Mouse (Mus musculus): ENCODE measurements around the gene Ero1l. TPM values are rescaled to one million over a fixed set of nuclear protein-coding genes. Genes with fewer than 3 reads are reported as not detected.

Ero1l gene
- polyA plus RNA-seq, 1 experiment from 2014 or later: 55.6 TPM

GRCm38 (mm10) chr14:45310101-45310500, 8.5 kb downstream of the Ero1l start:
- WGBS: 91% methylated on average over 14 of the region's 14 CpGs
- no peak overlapping the region for H3K4me2 ChIP-seq (replicated peaks; ENCODE audit: low read depth)
- no peak overlapping the region for H3K4me3 ChIP-seq (ENCODE audit: low read depth, low read length)
- no peak overlapping the region for H3K9ac ChIP-seq (ENCODE audit: low read length)
- DNase-seq (ENCODE audit: low spot score) (no peak), ATAC-seq (ENCODE audit: low FRiP score, low TSS enrichment) (no peak)
- no peak for TF ChIP-seq CTCF (IDR thresholded peaks at IDR 0.05; ENCODE audit: low read depth)
- TF ChIP-seq EP300 (optimal IDR thresholded peaks at IDR 0.05): no peak
- no peaks in the 10 kb centered on the region for H3K27me3 ChIP-seq (ENCODE audit: control insufficient read depth, insufficient read depth, low read length)
- no peaks in the 10 kb centered on the region for H3K36me3 ChIP-seq (ENCODE audit: control insufficient read depth, insufficient read depth, low read length)
- H3K4me1 ChIP-seq (replicated peaks; ENCODE audit: control insufficient read depth, insufficient read depth): no peaks in the 10 kb centered on the region
- no peaks in the 10 kb centered on the region for H3K9me3 ChIP-seq (ENCODE audit: control insufficient read depth, low read length)
- no peak overlapping the region for H3K27ac ChIP-seq (replicated peaks)

- Histone ChIP-seq H3K36me3 (ENCODE audit: control insufficient read depth, insufficient read depth, low read length) (no peaks in the 10 kb centered on the region), H3K4me2 (replicated peaks; ENCODE audit: low read depth) (no peak overlapping the region), H3K27ac (replicated peaks) (no peak overlapping the region), H3K4me3 (ENCODE audit: low read depth, low read length) (no peak overlapping the region), H3K4me1 (replicated peaks; ENCODE audit: control insufficient read depth, insufficient read depth) (no peaks in the 10 kb centered on the region), H3K9ac (ENCODE audit: low read length) (no peak overlapping the region), H3K27me3 (ENCODE audit: control insufficient read depth, insufficient read depth, low read length) (no peaks in the 10 kb centered on the region), H3K9me3 (ENCODE audit: control insufficient read depth, low read length) (no peaks in the 10 kb centered on the region)
- ATAC-seq (ENCODE audit: low FRiP score, low TSS enrichment) (no peak), DNase-seq (ENCODE audit: low spot score) (no peak)
- WGBS: 81% methylated on average over 13 of the region's 13 CpGs
- TF ChIP-seq EP300 (optimal IDR thresholded peaks at IDR 0.05) (no peak), CTCF (IDR thresholded peaks at IDR 0.05; ENCODE audit: low read depth) (no peak)
These were observed 8.9 kb downstream of the Ero1l start for GRCm38 (mm10) chr14:45309646-45310045.

GRCm38 (mm10) chr14:45307630-45308328, 10.8 kb downstream of the Ero1l start:
- H3K4me1 ChIP-seq (replicated peaks; ENCODE audit: control insufficient read depth, insufficient read depth): no peaks in the 10 kb centered on the region
- WGBS: 81% methylated on average over 8 of the region's 8 CpGs
- no peaks in the 10 kb centered on the region for H3K27me3 ChIP-seq (ENCODE audit: control insufficient read depth, insufficient read depth, low read length)
- H3K36me3 ChIP-seq (ENCODE audit: control insufficient read depth, insufficient read depth, low read length): 0 out of 2 replicates have a peak, but pooled peaks cover 2% of the 10 kb centered on the region
- no peak overlapping the region for H3K4me3 ChIP-seq (ENCODE audit: low read depth, low read length)
- H3K9ac ChIP-seq (ENCODE audit: low read length): no peak overlapping the region
- no peak overlapping the region for H3K27ac ChIP-seq (replicated peaks)
- no peak overlapping the region for H3K4me2 ChIP-seq (replicated peaks; ENCODE audit: low read depth)
- TF ChIP-seq EP300 (optimal IDR thresholded peaks at IDR 0.05) (no peak), CTCF (IDR thresholded peaks at IDR 0.05; ENCODE audit: low read depth) (no peak)
- DNase-seq (ENCODE audit: low spot score): no peak
- no peaks in the 10 kb centered on the region for H3K9me3 ChIP-seq (ENCODE audit: control insufficient read depth, low read length)
- ATAC-seq (ENCODE audit: low FRiP score, low TSS enrichment): no peak

GRCm38 (mm10) chr14:45305852-45306251, 12.7 kb downstream of the Ero1l start:
- Histone ChIP-seq H3K4me1 (replicated peaks; ENCODE audit: control insufficient read depth, insufficient read depth) (no peaks in the 10 kb centered on the region), H3K4me3 (ENCODE audit: low read depth, low read length) (no peak overlapping the region), H3K27me3 (ENCODE audit: control insufficient read depth, insufficient read depth, low read length) (no peaks in the 10 kb centered on the region), H3K36me3 (ENCODE audit: control insufficient read depth, insufficient read depth, low read length) (0 out of 2 replicates have a peak, but pooled peaks cover 5% of the 10 kb centered on the region), H3K27ac (replicated peaks) (no peak overlapping the region), H3K9ac (ENCODE audit: low read length) (no peak overlapping the region), H3K9me3 (ENCODE audit: control insufficient read depth, low read length) (no peaks in the 10 kb centered on the region), H3K4me2 (replicated peaks; ENCODE audit: low read depth) (no peak overlapping the region)
- 77% methylated on average over 5 of the region's 5 CpGs for WGBS
- no peak for TF ChIP-seq CTCF (IDR thresholded peaks at IDR 0.05; ENCODE audit: low read depth)
- no peak for TF ChIP-seq EP300 (optimal IDR thresholded peaks at IDR 0.05)
- no peak for DNase-seq (ENCODE audit: low spot score)
- ATAC-seq (ENCODE audit: low FRiP score, low TSS enrichment): no peak

- no peak overlapping the region for H3K9ac ChIP-seq (ENCODE audit: low read length)
- no peaks in the 10 kb centered on the region for H3K4me1 ChIP-seq (replicated peaks; ENCODE audit: control insufficient read depth, insufficient read depth)
- no peak overlapping the region for H3K4me3 ChIP-seq (ENCODE audit: low read depth, low read length)
- ATAC-seq (ENCODE audit: low FRiP score, low TSS enrichment) (no peak), DNase-seq (ENCODE audit: low spot score) (no peak)
- TF ChIP-seq EP300 (optimal IDR thresholded peaks at IDR 0.05) (no peak), CTCF (IDR thresholded peaks at IDR 0.05; ENCODE audit: low read depth) (0 out of 2 replicates have a peak, but pooled peaks have one; percentile 13)
- H3K9me3 ChIP-seq (ENCODE audit: control insufficient read depth, low read length): no peaks in the 10 kb centered on the region
- no peak overlapping the region for H3K4me2 ChIP-seq (replicated peaks; ENCODE audit: low read depth)
- 72% methylated on average over 4 of the region's 4 CpGs for WGBS
- H3K36me3 ChIP-seq (ENCODE audit: control insufficient read depth, insufficient read depth, low read length): peaks cover 9% of the 10 kb centered on the region; the same call in 1 of the 2 replicates
- no peak overlapping the region for H3K27ac ChIP-seq (replicated peaks)
- no peaks in the 10 kb centered on the region for H3K27me3 ChIP-seq (ENCODE audit: control insufficient read depth, insufficient read depth, low read length)
These were observed 14.2 kb downstream of the Ero1l start for GRCm38 (mm10) chr14:45304389-45304788.

GRCm38 (mm10) chr14:45303939-45304338, 14.6 kb downstream of the Ero1l start:
- 76% methylated on average over 4 of the region's 4 CpGs for WGBS
- TF ChIP-seq EP300 (optimal IDR thresholded peaks at IDR 0.05) (no peak), CTCF (IDR thresholded peaks at IDR 0.05; ENCODE audit: low read depth) (no peak)
- Histone ChIP-seq H3K27ac (replicated peaks) (no peak overlapping the region), H3K4me1 (replicated peaks; ENCODE audit: control insufficient read depth, insufficient read depth) (no peaks in the 10 kb centered on the region), H3K4me3 (ENCODE audit: low read depth, low read length) (no peak overlapping the region), H3K27me3 (ENCODE audit: control insufficient read depth, insufficient read depth, low read length) (no peaks in the 10 kb centered on the region), H3K9ac (ENCODE audit: low read length) (no peak overlapping the region), H3K36me3 (ENCODE audit: control insufficient read depth, insufficient read depth, low read length) (peaks cover 11% of the 10 kb centered on the region; the same call in 1 of the 2 replicates), H3K4me2 (replicated peaks; ENCODE audit: low read depth) (no peak overlapping the region), H3K9me3 (ENCODE audit: control insufficient read depth, low read length) (no peaks in the 10 kb centered on the region)
- ATAC-seq (ENCODE audit: low FRiP score, low TSS enrichment): no peak
- no peak for DNase-seq (ENCODE audit: low spot score)
